Mouse (Mus musculus) spleen, postnatal 36 days (tissue): ENCODE data around the gene Itm2a.

Source experiments
- DNase-seq, 2 experiments: peaks; one replicate each; pipeline ENCODE4 v3.0.0; 2022; ENCODE audit warnings: low spot score in 2 of 2, mixed read lengths in 1 of 2

Gene Itm2a

GRCm38 (mm10) chrX:107402915-107403912 lies at the start of gene Itm2a:
Gene Itm2a, minus strand, starts transcription at chrX:107403376.
- peak; percentile 1 to 3 for DNase-seq

GRCm38 (mm10) chrX:107435887-107436286 lies 32.7 kb upstream of the Itm2a start:
- DNase-seq: peak in 1 of 2 experiments; percentile 1

- peak in 1 of 2 experiments; percentile 0 for DNase-seq
Measured at GRCm38 (mm10) chrX:107421304-107421703, 18.1 kb upstream of the Itm2a start.

- DNase-seq: no peak
Measured at GRCm38 (mm10) chrX:107417345-107417744, 14.2 kb upstream of the Itm2a start.

DNA sequence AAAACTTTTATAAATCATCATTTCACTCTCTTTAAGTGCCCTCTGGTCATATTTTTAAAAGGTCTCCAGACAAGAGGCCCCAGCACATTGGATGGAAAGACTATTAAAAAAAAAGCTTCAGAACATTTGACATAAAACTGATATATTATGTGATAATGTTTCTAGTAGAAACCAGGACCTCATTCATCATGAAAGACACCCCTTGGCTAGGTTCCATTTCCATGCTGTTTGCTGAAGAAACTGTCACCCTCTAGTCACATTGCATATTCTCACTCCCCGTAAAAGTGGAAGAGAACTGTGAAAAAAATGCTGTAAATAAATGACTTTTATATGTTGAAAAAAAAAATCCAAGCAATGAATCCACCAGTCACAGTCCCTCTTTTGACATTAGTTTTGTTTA lies 12.8 kb upstream of the Itm2a start:
- no peak for DNase-seq

GRCm38 (mm10) chrX:107402481-107402880 lies 695 bp downstream of the Itm2a start:
- no peak for DNase-seq

DNA sequence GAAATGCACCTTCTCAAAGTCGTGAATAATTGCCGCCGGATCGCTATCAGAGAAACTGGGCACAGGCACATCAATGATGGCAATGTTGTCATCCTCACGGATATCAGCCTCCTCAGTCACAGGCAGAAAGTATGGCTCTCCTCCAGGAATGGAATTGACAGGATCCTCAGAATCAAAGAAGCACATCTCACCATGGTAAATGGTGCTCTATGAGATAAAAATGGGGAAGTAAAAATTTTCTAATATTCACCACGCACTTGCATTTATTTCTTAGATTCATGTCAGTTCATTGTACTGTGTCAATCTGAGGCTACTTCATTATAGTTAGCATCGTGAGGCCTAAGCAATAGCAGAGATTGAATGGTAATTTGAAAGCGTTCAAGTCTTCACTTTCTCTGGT lies 4.1 kb downstream of the Itm2a start:
- DNase-seq: no peak

GRCm38 (mm10) chrX:107393256-107393655 lies 9.9 kb downstream of the Itm2a start:
- no peak for DNase-seq

- no peak for DNase-seq
Measured at GRCm38 (mm10) chrX:107375329-107375728, 27.8 kb downstream of the Itm2a start.
